Mouse (Mus musculus): ENCODE results near the gene Adtrp.

- TF ChIP-seq POLR2A (IDR thresholded peaks at IDR 0.05; ENCODE audit: insufficient read length, low read depth) (no peak), REST (IDR thresholded peaks at IDR 0.05; ENCODE audit: insufficient read depth, insufficient read length) (no peak), E2F4 (IDR thresholded peaks at IDR 0.05; ENCODE audit: insufficient read depth) (no peak), MAX (IDR thresholded peaks at IDR 0.05; ENCODE audit: low read depth) (no peak), USF1 (IDR thresholded peaks at IDR 0.05; ENCODE audit: low read depth) (no peak), MYOD1 (IDR thresholded peaks at IDR 0.05; ENCODE audit: control insufficient read depth in 1 of 3, insufficient read length in 2 of 3, low read depth in 2 of 3) (no peak), CEBPB (IDR thresholded peaks at IDR 0.05; ENCODE audit: insufficient read depth, poor library complexity, severe bottlenecking) (no peak), TCF12 (IDR thresholded peaks at IDR 0.05; ENCODE audit: insufficient read depth, poor library complexity, severe bottlenecking) (no peak), MYOG (IDR thresholded peaks at IDR 0.05; ENCODE audit: control insufficient read depth in 1 of 3, insufficient read depth in 1 of 3, insufficient read length in 2 of 3, low read depth in 2 of 3) (no peak)
These were observed 40.2 kb downstream of the Adtrp start for GRCm38 (mm10) chr13:41807300-41807699.
